Mouse (Mus musculus) heart, embryonic 11.5 days (tissue): ENCODE results near the gene Cdc26. TPM values are rescaled to one million over a fixed set of nuclear protein-coding genes. Genes with fewer than 3 reads are reported as not detected.

Experiments used
- ATAC-seq: fragments of 200-750 bp; cut with Nextera tagmentation; replicated peaks from 2 replicates; pipeline ENCODE4 v1.8.0; 2017; ENCODE audit warnings: moderate library complexity; ENCODE audit not compliant: insufficient number of reproducible peaks, low FRiP score, low TSS enrichment
- H3K27ac ChIP-seq: fragments of 300-500 bp; sonication (generic); 2 replicates; pipeline ENCODE4 v1.5.1; 2014; ENCODE audit warnings: mild to moderate bottlenecking, low read depth, low read length
- H3K27me3 ChIP-seq: fragments of 300-500 bp; sonication (generic); 2 replicates; pipeline ENCODE4 v1.6.1; 2014; ENCODE audit warnings: mild to moderate bottlenecking, low read length, mixed read lengths; ENCODE audit not compliant: control insufficient read depth, insufficient read depth
- H3K36me3 ChIP-seq: fragments of 300-500 bp; sonication (generic); 2 replicates; pipeline ENCODE4 v1.6.1; 2014; ENCODE audit warnings: mild to moderate bottlenecking, low read length, moderate library complexity, mixed read lengths; ENCODE audit not compliant: control insufficient read depth, insufficient read depth
- H3K4me1 ChIP-seq: fragments of 300-500 bp; sonication (generic); 2 replicates; pipeline ENCODE4 v1.6.1; 2014; ENCODE audit warnings: low read length; ENCODE audit not compliant: control insufficient read depth, insufficient read depth
- H3K4me2 ChIP-seq: fragments of 300-500 bp; sonication (generic); 2 replicates; pipeline ENCODE4 v1.6.1; 2014; ENCODE audit warnings: mild to moderate bottlenecking, moderate library complexity
- H3K4me3 ChIP-seq: fragments of 300-500 bp; sonication (generic); 2 replicates; pipeline ENCODE4 v1.5.1; 2014; ENCODE audit warnings: low read depth, low read length
- H3K9ac ChIP-seq: fragments of 300-500 bp; sonication (generic); 2 replicates; pipeline ENCODE4 v1.6.1; 2014; ENCODE audit warnings: mild to moderate bottlenecking, low read depth, low read length, moderate library complexity
- H3K9me3 ChIP-seq: fragments of 300-500 bp; sonication (generic); replicated peaks from 2 replicates; pipeline ENCODE4 v1.6.1; 2016; ENCODE audit warnings: low read length; ENCODE audit not compliant: control insufficient read depth
- WGBS: fragments of 180-500 bp; shearing (Covaris S2); extraction: QIAGEN DNeasy Blood & Tissue Kit; methylation state at CpG from one replicate; pipeline ENCODE4 v1.1.7; 2014; ENCODE audit not compliant: insufficient replicate concordance; 5-methylcytosine and 5-hydroxymethylcytosine counted together
- polyA plus RNA-seq: library from polyadenylated mRNA; unstranded; fragments of >200 nt; fragmentation: Nextera tagmentation; extraction: Ambion mirVana; gene quantifications from 2 replicates; pipeline ENCODE4 v1.2.1, GENCODE M21; 2014

Cdc26 gene
- polyA plus RNA-seq, 1 experiment from 2014 or later, result 101 TPM

DNA sequence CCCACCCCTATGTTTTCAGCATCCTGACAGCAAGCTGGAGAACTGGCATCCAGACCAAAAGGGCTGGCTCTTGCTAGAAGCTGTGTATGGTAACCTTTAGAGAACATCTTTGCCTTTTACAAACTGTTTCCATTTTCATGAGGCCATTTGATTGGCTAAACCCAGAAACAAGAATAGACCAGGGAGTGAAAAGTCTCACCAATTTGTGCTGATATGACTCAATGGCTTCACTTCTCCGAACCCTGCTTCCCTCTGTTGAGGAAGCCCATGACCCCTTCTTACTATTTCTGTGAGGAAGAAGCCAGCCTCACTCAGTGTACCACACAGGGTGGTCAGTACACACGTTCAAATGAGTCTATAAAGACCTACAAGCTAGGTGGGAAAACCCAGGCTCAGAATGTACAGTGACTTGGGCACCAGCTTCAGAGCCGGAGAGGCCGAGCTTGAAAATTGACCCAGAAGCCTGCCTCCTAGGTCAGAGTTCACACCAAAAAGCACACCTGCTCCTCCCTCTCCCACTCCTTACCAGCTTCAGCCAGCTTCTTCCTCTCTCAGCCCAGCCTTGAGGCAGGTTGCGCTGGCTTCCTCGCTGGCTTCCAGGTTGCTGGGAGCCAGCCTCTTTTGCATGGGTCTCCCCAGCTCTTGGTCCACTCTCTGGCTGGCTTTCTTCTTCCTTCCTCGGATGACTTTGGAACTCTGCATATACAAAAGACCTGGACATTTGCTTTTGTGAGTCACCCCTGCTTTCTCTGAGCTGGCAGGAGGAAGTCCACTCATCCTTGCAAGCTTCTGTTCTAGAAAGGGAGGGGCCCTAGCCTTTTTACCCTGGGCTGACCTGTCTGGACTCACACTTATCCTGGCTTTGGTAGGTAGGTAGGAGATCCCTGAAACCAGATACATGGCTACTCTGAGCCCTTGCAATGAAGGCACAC is 25.8 kb upstream of the Cdc26 start:
- H3K4me3 ChIP-seq, result no peak overlapping the region
- no peaks in the 10 kb centered on the region for H3K27me3 ChIP-seq
- H3K9ac ChIP-seq, result no peak overlapping the region
- no peak for ATAC-seq
- H3K9me3 ChIP-seq, result no peaks in the 10 kb centered on the region
- 70% methylated on average over 7 of the region's 7 CpGs for WGBS
- no peak overlapping the region for H3K27ac ChIP-seq
- no peaks in the 10 kb centered on the region for H3K36me3 ChIP-seq
- H3K4me2 ChIP-seq, result no peak overlapping the region
- no peaks in the 10 kb centered on the region for H3K4me1 ChIP-seq

DNA sequence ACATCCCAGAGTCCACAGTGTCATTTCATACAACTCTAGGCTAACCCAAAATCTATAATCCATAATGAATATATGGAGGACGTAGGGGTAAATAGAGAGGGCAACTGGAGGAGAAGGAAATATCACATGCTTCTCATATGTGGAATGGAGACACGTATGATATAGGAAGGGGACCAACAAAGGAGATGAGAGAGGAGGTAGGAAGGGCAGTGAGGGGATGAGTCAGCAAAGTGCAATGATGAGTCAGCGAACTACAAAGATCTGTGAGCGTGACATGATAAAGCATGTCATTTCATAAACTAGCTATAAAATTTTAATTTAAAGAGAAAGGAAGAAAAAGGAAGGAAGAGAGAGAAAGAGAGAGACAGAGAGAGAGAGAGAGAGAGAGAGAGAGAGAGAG is 23.1 kb upstream of the Cdc26 start:
- Histone ChIP-seq H3K27me3 (no peaks in the 10 kb centered on the region), H3K36me3 (no peaks in the 10 kb centered on the region), H3K9me3 (no peaks in the 10 kb centered on the region), H3K4me1 (no peaks in the 10 kb centered on the region), H3K27ac (no peak overlapping the region), H3K4me2 (no peak overlapping the region), H3K4me3 (no peak overlapping the region), H3K9ac (no peak overlapping the region)
- WGBS, result 69% methylated on average over 4 of the region's 4 CpGs
- ATAC-seq, result no peak; the same call in 1 of the 2 replicates

- H3K9me3 ChIP-seq, result no peaks in the 10 kb centered on the region
- H3K27me3 ChIP-seq, result no peaks in the 10 kb centered on the region
- no peak overlapping the region for H3K9ac ChIP-seq
- no peak for ATAC-seq
- H3K4me1 ChIP-seq, result no peaks in the 10 kb centered on the region
- H3K4me3 ChIP-seq, result no peak overlapping the region
- H3K4me2 ChIP-seq, result no peak overlapping the region
- H3K36me3 ChIP-seq, result no peaks in the 10 kb centered on the region
- no peak overlapping the region for H3K27ac ChIP-seq
These were observed 22.2 kb upstream of the Cdc26 start for GRCm38 (mm10) chr4:62430678-62431077.

DNA sequence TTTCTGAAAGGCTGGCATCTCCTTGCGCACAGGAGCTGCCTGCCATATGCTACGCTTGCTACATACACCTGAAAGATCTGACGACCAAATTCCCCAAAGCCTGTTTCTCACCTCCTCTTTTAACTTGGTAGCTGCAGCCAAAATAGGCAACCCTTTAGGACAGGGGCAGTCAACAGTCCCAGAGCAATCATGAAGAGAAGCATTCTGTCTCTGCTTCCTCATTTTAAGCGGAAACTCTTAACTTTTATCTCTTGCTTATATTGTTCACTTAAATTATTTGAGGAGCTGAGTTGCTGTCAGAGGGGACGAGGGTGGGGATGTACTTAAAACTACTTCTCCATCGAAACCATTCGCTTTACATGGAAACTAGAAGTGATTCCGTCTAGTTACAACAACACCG is 21.2 kb upstream of the Cdc26 start:
- no peak overlapping the region for H3K4me3 ChIP-seq
- no peak overlapping the region for H3K4me2 ChIP-seq
- no peaks in the 10 kb centered on the region for H3K9me3 ChIP-seq
- no peak for ATAC-seq
- WGBS, result 81% methylated on average over 9 of the region's 9 CpGs
- no peaks in the 10 kb centered on the region for H3K27me3 ChIP-seq
- H3K4me1 ChIP-seq, result no peaks in the 10 kb centered on the region
- no peak overlapping the region for H3K27ac ChIP-seq
- no peak overlapping the region for H3K9ac ChIP-seq
- no peaks in the 10 kb centered on the region for H3K36me3 ChIP-seq

DNA sequence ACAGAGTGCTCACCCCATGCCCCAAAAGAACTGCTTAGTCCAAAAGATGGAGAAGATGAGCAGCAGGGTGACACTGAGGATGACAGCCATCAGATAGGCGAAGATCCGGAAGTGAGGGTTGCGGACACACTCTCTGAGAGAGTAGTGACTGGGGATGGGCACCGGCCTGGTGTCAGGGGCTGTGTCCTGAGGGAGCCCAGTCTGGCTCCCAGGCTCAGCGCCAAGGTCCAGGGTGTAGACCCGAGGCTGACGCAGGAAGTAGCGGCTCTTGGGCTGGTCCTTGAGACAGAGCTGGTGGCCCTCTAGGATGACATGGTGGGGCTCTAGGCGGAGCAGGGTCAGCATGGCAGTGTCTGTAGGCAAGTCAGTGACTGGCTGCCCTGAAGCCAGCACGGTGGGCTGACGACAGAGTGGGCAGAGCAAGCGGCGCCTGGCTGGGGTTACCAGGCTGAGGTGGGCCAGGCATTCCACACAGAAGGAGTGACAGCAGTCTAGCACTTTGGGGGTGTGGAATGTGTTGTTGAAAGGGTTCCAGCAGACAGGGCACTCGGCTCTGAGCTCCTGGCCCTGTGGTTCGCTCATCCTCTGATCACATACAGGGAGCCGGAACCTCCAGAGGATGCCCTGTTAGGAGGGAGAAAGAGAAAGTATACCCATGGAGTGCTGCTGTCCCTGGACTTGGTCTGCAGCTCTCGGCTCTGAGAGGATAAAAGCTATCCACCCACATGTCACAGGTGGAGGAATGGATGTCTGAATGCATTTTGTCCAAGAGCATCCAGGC is 19.7 kb upstream of the Cdc26 start:
- Histone ChIP-seq H3K27ac (no peak overlapping the region), H3K4me3 (no peak overlapping the region), H3K36me3 (peaks cover 11% of the 10 kb centered on the region), H3K4me2 (no peak overlapping the region; the same call in 1 of the 2 replicates), H3K9me3 (no peaks in the 10 kb centered on the region), H3K4me1 (no peaks in the 10 kb centered on the region), H3K9ac (no peak overlapping the region), H3K27me3 (no peaks in the 10 kb centered on the region)
- peak; percentile 35; the same call in 1 of the 2 replicates for ATAC-seq
- WGBS, result 57% methylated on average over 17 of the region's 17 CpGs

DNA sequence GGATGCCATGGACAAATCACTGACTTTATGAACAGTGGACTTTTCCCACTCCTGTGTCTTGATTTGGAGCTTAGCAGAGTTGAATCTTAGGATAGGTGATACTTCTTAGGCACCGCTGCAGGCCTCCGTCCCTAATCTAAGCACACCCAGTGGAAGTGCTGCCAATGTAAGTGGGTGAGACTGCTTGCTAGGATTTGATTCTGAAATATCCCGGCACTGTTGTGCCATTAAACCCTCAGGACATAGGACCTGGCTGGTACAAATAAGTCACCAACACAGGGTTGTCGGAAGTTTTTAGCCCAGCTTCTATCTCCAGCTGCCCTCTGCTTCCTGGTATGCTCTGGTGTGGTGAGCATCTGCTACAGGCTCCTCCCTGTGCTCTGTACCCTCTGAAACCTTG is 17.4 kb upstream of the Cdc26 start:
- H3K4me3 ChIP-seq, result no peak overlapping the region
- WGBS, result 88% methylated on average over 4 of the region's 4 CpGs
- peaks cover 31% of the 10 kb centered on the region for H3K36me3 ChIP-seq
- no peaks in the 10 kb centered on the region for H3K27me3 ChIP-seq
- ATAC-seq, result no peak
- H3K4me2 ChIP-seq, result no peak overlapping the region
- H3K27ac ChIP-seq, result no peak overlapping the region
- H3K9ac ChIP-seq, result no peak overlapping the region
- H3K9me3 ChIP-seq, result no peaks in the 10 kb centered on the region
- H3K4me1 ChIP-seq, result no peaks in the 10 kb centered on the region

GRCm38 (mm10) chr4:62419091-62419490 is 10.6 kb upstream of the Cdc26 start:
- Histone ChIP-seq H3K27me3 (no peaks in the 10 kb centered on the region), H3K4me3 (no peak overlapping the region), H3K9ac (no peak overlapping the region), H3K4me2 (no peak overlapping the region), H3K36me3 (peaks cover 78% of the 10 kb centered on the region), H3K27ac (no peak overlapping the region), H3K4me1 (no peaks in the 10 kb centered on the region), H3K9me3 (no peaks in the 10 kb centered on the region)
- ATAC-seq, result no peak
- WGBS, result 92% methylated on average over 6 of the region's 6 CpGs

DNA sequence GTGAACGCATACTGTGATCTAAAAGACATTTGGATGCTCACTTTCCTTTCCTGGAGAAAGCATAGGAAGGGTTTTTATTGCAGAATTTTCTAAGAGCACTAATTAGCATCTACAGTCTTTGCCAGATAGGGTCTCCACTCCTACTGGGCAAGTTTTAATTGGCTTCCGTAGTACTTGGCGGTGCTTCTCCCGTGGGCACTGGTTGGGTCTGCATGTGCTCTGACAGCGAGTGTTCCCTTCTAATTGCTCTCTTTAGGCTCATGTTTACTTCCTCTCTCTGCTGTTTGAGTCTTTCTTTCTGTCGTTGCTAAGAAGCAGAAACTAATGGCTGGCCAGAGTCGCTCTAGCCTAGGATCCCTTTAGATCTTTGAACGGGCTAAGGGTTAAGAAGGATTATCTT is 10.0 kb upstream of the Cdc26 start:
- H3K27me3 ChIP-seq, result no peaks in the 10 kb centered on the region
- no peak overlapping the region for H3K4me3 ChIP-seq
- H3K36me3 ChIP-seq, result peaks cover 71% of the 10 kb centered on the region
- H3K9ac ChIP-seq, result no peak overlapping the region
- H3K4me1 ChIP-seq, result no peaks in the 10 kb centered on the region
- no peak overlapping the region for H3K4me2 ChIP-seq
- ATAC-seq, result no peak
- 92% methylated on average over 8 of the region's 8 CpGs for WGBS
- H3K27ac ChIP-seq, result no peak overlapping the region
- no peaks in the 10 kb centered on the region for H3K9me3 ChIP-seq
